Mouse (Mus musculus) forebrain, embryonic 12.5 days (tissue): ENCODE measurements at regions not wholly inside any gene's neighbourhood (a gene's known extent, or its start where the extent isn't known, plus 50 kb on each side); places are given as distances from the start of the nearest gene placed in this dataset.
A peak's percentile ranks its signal among the peaks of the same experiment; 100 is the strongest.

Source experiments
- ATAC-seq: fragments of 200-750 bp; cut with Nextera tagmentation; 2 replicates; pipeline ENCODE4 v1.8.0; 2017; ENCODE audit warnings: moderate TSS enrichment; ENCODE audit not compliant: low FRiP score
- H3K27ac ChIP-seq: fragments of 300-500 bp; sonication (generic); 2 replicates; pipeline ENCODE4 v1.5.1; 2016; ENCODE audit warnings: mild to moderate bottlenecking
- H3K27me3 ChIP-seq: fragments of 300-500 bp; sonication (generic); 2 replicates; pipeline ENCODE4 v1.6.1; 2016; ENCODE audit warnings: mild to moderate bottlenecking
- H3K36me3 ChIP-seq: fragments of 300-500 bp; sonication (generic); replicated peaks from 2 replicates; pipeline ENCODE4 v1.6.1; 2016; ENCODE audit warnings: mild to moderate bottlenecking
- H3K4me1 ChIP-seq: fragments of 300-500 bp; sonication (generic); 2 replicates; pipeline ENCODE4 v1.6.1; 2016
- H3K4me2 ChIP-seq: fragments of 300-500 bp; sonication (generic); 2 replicates; pipeline ENCODE4 v1.6.1; 2016; ENCODE audit warnings: mild to moderate bottlenecking, moderate library complexity
- H3K4me3 ChIP-seq: fragments of 300-500 bp; sonication (generic); replicated peaks from 2 replicates; pipeline ENCODE4 v1.5.1; 2016; ENCODE audit warnings: mild to moderate bottlenecking
- H3K9ac ChIP-seq: fragments of 300-500 bp; sonication (generic); 2 replicates; pipeline ENCODE4 v1.6.1; 2016; ENCODE audit warnings: mild to moderate bottlenecking
- H3K9me3 ChIP-seq: fragments of 300-500 bp; sonication (generic); 2 replicates; pipeline ENCODE4 v1.6.1; 2016
- WGBS: fragments of 180-500 bp; shearing (Covaris S2); methylation state at CpG from one replicate; pipeline ENCODE4 v1.1.7; 2016; 5-methylcytosine and 5-hydroxymethylcytosine counted together

- no peak overlapping the region for H3K9ac ChIP-seq
- ATAC-seq = no peak
- H3K4me1 ChIP-seq = no peaks in the 10 kb centered on the region; the same call in 1 of the 2 replicates
- no peaks in the 10 kb centered on the region for H3K36me3 ChIP-seq
- H3K27ac ChIP-seq = no peak overlapping the region
- H3K9me3 ChIP-seq = no peaks in the 10 kb centered on the region
- H3K4me2 ChIP-seq = no peak overlapping the region
- H3K27me3 ChIP-seq = 0 out of 2 replicates have a peak, but pooled peaks cover 7% of the 10 kb centered on the region
- 49% methylated on average over 3 of the region's 3 CpGs for WGBS
- H3K4me3 ChIP-seq = no peak overlapping the region
Observed at GRCm38 (mm10) chr13:73091886-73092285, 168.4 kb upstream of the Irx4 start.

GRCm38 (mm10) chr13:73097502-73097901 is 162.8 kb upstream of the Irx4 start:
- Histone ChIP-seq H3K4me2 (no peak overlapping the region), H3K27me3 (0 out of 2 replicates have a peak, but pooled peaks cover 7% of the 10 kb centered on the region), H3K36me3 (no peaks in the 10 kb centered on the region), H3K9ac (no peak overlapping the region), H3K4me1 (no peaks in the 10 kb centered on the region), H3K4me3 (no peak overlapping the region), H3K27ac (no peak overlapping the region), H3K9me3 (no peaks in the 10 kb centered on the region)
- 83% methylated on average over 9 of the region's 9 CpGs for WGBS
- ATAC-seq = no peak

DNA sequence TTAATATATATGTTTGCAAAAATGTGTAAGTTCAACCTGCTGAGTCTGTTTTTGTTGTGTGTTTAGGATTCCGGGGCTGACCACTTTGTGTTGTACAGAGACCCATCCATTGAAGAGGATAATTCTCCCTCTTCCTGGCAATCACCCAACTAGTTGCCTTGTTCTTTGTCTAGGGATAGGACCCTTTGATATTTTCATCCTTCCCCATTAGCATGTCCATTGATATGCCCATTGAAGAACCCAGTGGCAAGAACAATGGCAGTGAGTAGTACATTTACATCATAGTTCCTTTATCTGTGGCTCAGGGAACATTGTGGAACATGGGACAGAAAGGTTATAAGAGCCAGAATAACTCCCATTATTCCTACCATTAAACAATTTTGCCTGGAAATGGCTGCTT is 160.9 kb upstream of the Irx4 start:
- no peaks in the 10 kb centered on the region for H3K36me3 ChIP-seq
- no peak overlapping the region for H3K4me2 ChIP-seq
- no peak for ATAC-seq
- 50% methylated on average over 1 of the region's 1 CpGs for WGBS
- H3K4me3 ChIP-seq = no peak overlapping the region
- no peaks in the 10 kb centered on the region for H3K4me1 ChIP-seq
- H3K27me3 ChIP-seq = 0 out of 2 replicates have a peak, but pooled peaks cover 7% of the 10 kb centered on the region
- no peak overlapping the region for H3K27ac ChIP-seq
- no peaks in the 10 kb centered on the region for H3K9me3 ChIP-seq
- H3K9ac ChIP-seq = no peak overlapping the region

DNA sequence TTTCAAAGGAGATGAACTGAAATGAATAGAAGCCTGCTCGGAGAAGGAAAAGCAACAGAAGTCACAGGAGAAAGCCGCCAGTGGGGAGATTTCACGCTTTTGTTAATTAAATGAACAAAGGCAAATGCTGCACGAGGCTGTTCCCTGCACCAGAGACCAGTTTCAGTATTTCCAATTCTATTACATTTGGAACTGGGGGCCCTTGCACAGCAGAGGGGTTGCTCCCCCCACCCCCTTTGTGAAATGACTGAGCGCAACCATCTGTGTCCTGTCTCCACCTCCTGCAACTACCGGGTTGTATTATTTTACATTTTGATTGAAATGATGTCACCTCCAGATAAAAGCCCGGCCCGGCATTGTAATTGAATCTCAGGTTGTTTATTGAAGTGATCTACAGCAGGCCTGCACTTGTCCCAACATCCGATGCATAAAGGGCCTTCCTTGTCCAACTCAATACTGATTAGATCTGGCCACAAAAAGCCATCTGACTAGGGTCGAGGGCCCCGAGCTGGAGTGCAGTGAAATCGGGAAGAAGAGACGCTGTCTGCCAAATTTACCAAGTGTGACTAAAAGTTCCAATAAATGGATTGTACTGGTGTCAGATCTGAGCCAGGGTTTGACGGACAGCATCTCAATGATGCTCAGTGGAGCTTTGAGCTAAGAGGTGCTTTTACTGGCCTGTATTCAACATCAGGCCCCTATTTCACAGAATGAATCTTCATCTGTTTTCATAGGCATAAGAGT is 152.9 kb upstream of the Irx4 start:
- Histone ChIP-seq H3K4me3 (no peak overlapping the region), H3K4me1 (peaks cover 11% of the 10 kb centered on the region; the same call in 1 of the 2 replicates), H3K9me3 (no peaks in the 10 kb centered on the region), H3K4me2 (no peak overlapping the region), H3K27ac (no peak overlapping the region), H3K9ac (no peak overlapping the region), H3K27me3 (peaks cover 10% of the 10 kb centered on the region), H3K36me3 (no peaks in the 10 kb centered on the region)
- 34% methylated on average over 14 of the region's 14 CpGs for WGBS
- ATAC-seq = no peak

DNA sequence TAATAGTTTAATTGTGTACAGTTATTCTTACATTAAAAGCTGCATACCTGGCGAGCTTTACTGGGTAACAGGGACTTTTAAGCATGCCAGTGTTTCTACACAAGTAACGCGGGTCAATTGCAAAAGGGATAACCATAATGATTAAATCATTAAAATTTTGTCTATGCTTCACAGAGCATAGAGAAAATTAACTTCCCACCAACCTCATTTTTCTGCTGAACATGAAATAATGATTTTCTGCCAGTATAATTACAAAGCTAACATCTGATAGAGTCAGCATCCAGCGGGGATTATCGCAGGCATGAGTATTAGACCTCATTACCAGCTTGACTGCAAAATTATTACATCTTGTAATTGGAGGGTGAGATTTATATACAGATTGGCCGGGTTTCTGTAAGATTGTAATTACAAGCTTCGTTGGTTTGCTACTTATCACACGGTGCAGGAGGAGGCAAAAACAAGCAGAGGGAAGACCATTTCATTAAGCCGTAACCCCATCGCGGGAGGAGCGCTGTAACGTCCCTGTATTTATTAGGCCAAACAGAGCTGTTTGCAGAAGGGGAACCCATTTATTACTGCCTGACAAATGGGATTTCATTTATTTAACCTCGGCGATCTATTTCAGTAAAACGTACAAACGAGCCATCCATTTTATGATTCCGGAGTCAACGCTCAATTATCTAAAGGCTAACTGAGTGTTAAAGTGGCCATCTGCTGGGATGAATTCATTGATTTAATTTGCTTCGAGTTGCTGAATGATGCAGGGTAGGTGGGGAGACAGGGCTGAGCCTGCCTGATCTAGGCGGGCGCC is 143.3 kb upstream of the Irx4 start:
- H3K36me3 ChIP-seq = no peaks in the 10 kb centered on the region
- H3K4me2 ChIP-seq = peak overlapping the region; percentile 38
- H3K27ac ChIP-seq = peak overlapping the region; percentile 59
- no peak overlapping the region for H3K9ac ChIP-seq
- H3K4me1 ChIP-seq = peaks cover 12% of the 10 kb centered on the region
- peaks cover 58% of the 10 kb centered on the region for H3K27me3 ChIP-seq
- WGBS = 35% methylated on average over 22 of the region's 22 CpGs
- no peaks in the 10 kb centered on the region for H3K9me3 ChIP-seq
- peak; percentile 93 for ATAC-seq
- peak overlapping the region; percentile 15 for H3K4me3 ChIP-seq

DNA sequence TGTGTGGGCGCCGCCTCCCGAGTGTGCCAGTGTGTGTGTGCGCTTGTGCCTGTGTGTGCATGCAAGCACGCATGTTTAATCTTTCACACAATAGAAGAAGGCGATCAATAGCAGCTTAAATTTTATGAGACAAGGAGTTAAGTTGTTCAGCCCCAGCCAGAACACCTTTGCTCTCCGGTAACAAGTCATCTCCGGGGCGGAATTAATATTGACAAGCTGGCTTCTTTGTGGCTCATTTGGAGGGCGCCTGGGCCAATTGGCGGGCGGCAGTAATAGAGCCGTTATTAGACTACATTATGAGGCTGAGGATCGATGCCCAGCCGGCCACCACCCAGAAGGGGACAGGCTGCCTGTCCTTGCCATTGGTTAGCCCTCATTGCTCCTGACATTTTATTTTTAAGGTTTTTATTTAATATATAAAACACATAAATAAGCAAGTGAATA is 142.6 kb upstream of the Irx4 start:
- Histone ChIP-seq H3K9ac (no peak overlapping the region), H3K27me3 (peaks cover 53% of the 10 kb centered on the region), H3K4me3 (peak overlapping the region; percentile 15), H3K4me1 (peaks cover 12% of the 10 kb centered on the region), H3K9me3 (no peaks in the 10 kb centered on the region), H3K4me2 (peak overlapping the region; percentile 38), H3K36me3 (no peaks in the 10 kb centered on the region), H3K27ac (peak overlapping the region; percentile 57; the same call in 1 of the 2 replicates)
- ATAC-seq = peak; percentile 57
- WGBS = 44% methylated on average over 15 of the region's 15 CpGs

- H3K36me3 ChIP-seq = no peaks in the 10 kb centered on the region
- WGBS = 88% methylated on average over 1 of the region's 1 CpGs
- no peak overlapping the region for H3K4me3 ChIP-seq
- no peak overlapping the region for H3K9ac ChIP-seq
- no peak overlapping the region for H3K27ac ChIP-seq
- no peak overlapping the region for H3K4me2 ChIP-seq
- no peak for ATAC-seq
- H3K27me3 ChIP-seq = peaks cover 24% of the 10 kb centered on the region
- no peaks in the 10 kb centered on the region for H3K9me3 ChIP-seq
- H3K4me1 ChIP-seq = peaks cover 4% of the 10 kb centered on the region
Observed at GRCm38 (mm10) chr13:73122945-73123344, 137.3 kb upstream of the Irx4 start.

DNA sequence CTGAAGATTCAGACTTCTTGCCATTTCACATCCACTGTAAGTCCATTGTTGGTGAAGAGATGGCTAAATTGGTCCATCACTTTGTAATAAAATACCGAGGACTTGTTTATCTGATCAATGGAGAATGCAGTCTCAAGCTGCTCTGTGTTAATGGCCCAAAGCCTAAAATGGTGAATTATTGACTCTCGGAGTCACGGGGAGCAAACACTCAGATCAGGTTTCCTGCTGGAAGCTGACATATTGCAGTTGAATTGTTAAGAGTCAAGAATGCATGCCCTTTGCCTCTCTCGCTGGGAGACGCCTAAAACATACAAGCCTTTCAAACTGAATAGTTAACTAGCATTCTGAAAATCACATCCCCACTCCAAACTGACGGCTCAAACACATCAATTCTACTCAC is 129.0 kb upstream of the Irx4 start:
- Histone ChIP-seq H3K9me3 (no peaks in the 10 kb centered on the region), H3K27ac (no peak overlapping the region), H3K36me3 (no peaks in the 10 kb centered on the region), H3K27me3 (0 out of 2 replicates have a peak, but pooled peaks cover 4% of the 10 kb centered on the region), H3K4me3 (no peak overlapping the region), H3K4me2 (no peak overlapping the region), H3K9ac (no peak overlapping the region), H3K4me1 (no peaks in the 10 kb centered on the region)
- ATAC-seq = no peak
- WGBS = 80% methylated on average over 6 of the region's 6 CpGs

GRCm38 (mm10) chr13:73132746-73133145 is 127.5 kb upstream of the Irx4 start:
- Histone ChIP-seq H3K27ac (no peak overlapping the region), H3K4me3 (no peak overlapping the region), H3K4me1 (no peaks in the 10 kb centered on the region), H3K4me2 (no peak overlapping the region), H3K27me3 (0 out of 2 replicates have a peak, but pooled peaks cover 4% of the 10 kb centered on the region), H3K36me3 (no peaks in the 10 kb centered on the region), H3K9ac (no peak overlapping the region), H3K9me3 (no peaks in the 10 kb centered on the region)
- no peak for ATAC-seq
- 76% methylated on average over 6 of the region's 6 CpGs for WGBS

DNA sequence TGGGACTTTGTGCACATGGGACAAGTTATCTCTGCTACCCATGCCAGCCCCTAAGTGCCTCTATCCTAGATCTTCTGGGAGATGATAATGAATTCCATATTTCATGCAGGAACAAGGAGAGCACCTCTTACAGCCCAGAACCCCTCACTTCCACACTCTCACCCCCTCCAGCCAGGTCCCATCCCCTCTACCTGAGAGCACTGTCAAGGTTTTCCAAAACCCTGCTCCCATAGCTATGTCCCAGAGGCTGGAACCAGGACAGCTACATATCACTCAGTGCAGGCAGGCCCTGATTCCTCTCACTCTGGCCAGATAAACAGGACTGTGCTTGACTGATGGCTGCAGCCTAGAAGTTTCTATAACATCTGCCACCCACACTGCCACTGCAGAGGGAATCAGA is 125.3 kb upstream of the Irx4 start:
- H3K27me3 ChIP-seq = 0 out of 2 replicates have a peak, but pooled peaks cover 4% of the 10 kb centered on the region
- H3K36me3 ChIP-seq = no peaks in the 10 kb centered on the region
- H3K9me3 ChIP-seq = no peaks in the 10 kb centered on the region
- no peaks in the 10 kb centered on the region for H3K4me1 ChIP-seq
- H3K27ac ChIP-seq = no peak overlapping the region
- H3K4me2 ChIP-seq = no peak overlapping the region
- H3K4me3 ChIP-seq = no peak overlapping the region
- no peak for ATAC-seq
- H3K9ac ChIP-seq = no peak overlapping the region

- Histone ChIP-seq H3K9ac (no peak overlapping the region), H3K27me3 (no peaks in the 10 kb centered on the region), H3K4me3 (no peak overlapping the region), H3K4me1 (no peaks in the 10 kb centered on the region), H3K36me3 (no peaks in the 10 kb centered on the region), H3K4me2 (no peak overlapping the region), H3K27ac (no peak overlapping the region), H3K9me3 (no peaks in the 10 kb centered on the region)
- no peak for ATAC-seq
- WGBS = 89% methylated on average over 2 of the region's 2 CpGs
Observed at GRCm38 (mm10) chr13:73141302-73141701, 119.0 kb upstream of the Irx4 start.

- H3K27ac ChIP-seq = no peak overlapping the region
- H3K4me2 ChIP-seq = no peak overlapping the region
- H3K36me3 ChIP-seq = no peaks in the 10 kb centered on the region
- H3K9me3 ChIP-seq = no peaks in the 10 kb centered on the region
- H3K4me1 ChIP-seq = peaks cover 9% of the 10 kb centered on the region
- no peak overlapping the region for H3K4me3 ChIP-seq
- H3K27me3 ChIP-seq = peaks cover 11% of the 10 kb centered on the region; the same call in 1 of the 2 replicates
- 77% methylated on average over 7 of the region's 7 CpGs for WGBS
- no peak for ATAC-seq
- no peak overlapping the region for H3K9ac ChIP-seq
Observed at GRCm38 (mm10) chr13:73158016-73158415, 102.3 kb upstream of the Irx4 start.
